Mouse (Mus musculus) liver, embryonic 14.5 days (tissue): ENCODE data around the gene Irx3.

Source experiments
- CTCF ChIP-seq: IDR thresholded peaks from 2 replicates; pipeline ENCODE4 v1.5.1; 2016; ENCODE audit warnings: antibody characterized with exemption, low read depth, control low read depth
- EP300 ChIP-seq: IDR thresholded peaks from 2 replicates; pipeline ENCODE4 v1.6.1; 2016; ENCODE audit warnings: antibody characterized with exemption, low read depth

DNA sequence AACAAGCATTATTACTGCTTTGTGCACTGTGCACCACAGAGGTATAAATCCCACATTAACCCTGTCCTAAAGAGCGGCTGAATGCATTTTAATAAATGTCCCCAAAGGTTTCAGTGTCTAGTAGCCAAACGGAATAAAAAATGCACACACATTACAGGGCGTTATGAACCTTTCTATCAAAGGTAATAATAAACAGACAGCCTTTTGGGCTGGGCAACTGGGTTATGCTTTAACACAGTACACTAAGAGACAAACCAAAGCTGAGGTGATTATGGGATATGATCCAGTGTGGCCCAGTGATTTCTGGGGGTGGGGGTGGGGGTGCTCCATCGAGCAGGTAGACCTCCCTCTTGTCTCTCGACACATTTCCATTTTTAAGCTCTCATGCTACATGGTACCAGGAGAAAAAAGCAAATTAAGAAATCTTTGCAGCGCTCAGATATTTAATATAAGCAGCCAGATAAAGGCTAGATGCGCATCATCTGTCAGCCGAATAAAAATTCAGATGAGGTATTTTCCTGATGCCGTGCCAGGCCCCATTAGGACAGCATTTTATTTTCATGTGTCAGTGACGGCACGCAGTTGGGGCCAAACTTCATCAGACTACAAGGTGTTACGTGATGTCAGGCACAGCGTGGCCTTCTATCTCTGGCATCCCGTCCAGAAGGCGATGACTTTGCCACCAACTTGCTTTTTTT, 51.6 kb downstream of the Irx3 start:
- no peak for TF ChIP-seq CTCF
- TF ChIP-seq EP300 = no peak
